Mouse (Mus musculus): ENCODE measurements around the gene Prss42. TPM values are rescaled to one million over a fixed set of nuclear protein-coding genes. Genes with fewer than 3 reads are reported as not detected.

Gene Prss42
- polyA plus RNA-seq, 1 experiment from 2014 or later: not detected

- ATAC-seq: no peak
- Histone ChIP-seq H3K9ac (no peak overlapping the region), H3K27me3 (replicated peaks) (no peaks in the 10 kb centered on the region), H3K4me3 (replicated peaks) (no peak overlapping the region), H3K36me3 (no peaks in the 10 kb centered on the region), H3K4me1 (replicated peaks) (peaks cover 7% of the 10 kb centered on the region), H3K4me2 (replicated peaks) (no peak overlapping the region), H3K9me3 (no peaks in the 10 kb centered on the region), H3K27ac (no peak overlapping the region)
- 90% methylated on average over 10 of the region's 10 CpGs for WGBS
Measured at GRCm38 (mm10) chr9:110772336-110772735, 25.6 kb upstream of the Prss42 start.

GRCm38 (mm10) chr9:110774403-110775268, 23.3 kb upstream of the Prss42 start:
- no peak overlapping the region for H3K4me3 ChIP-seq (replicated peaks)
- H3K4me2 ChIP-seq (replicated peaks): peak overlapping the region; percentile 15; the same call in 1 of the 2 replicates
- no peak overlapping the region for H3K9ac ChIP-seq
- ATAC-seq: peak; percentile 19; the same call in 1 of the 2 replicates
- H3K9me3 ChIP-seq: no peaks in the 10 kb centered on the region
- peaks cover 7% of the 10 kb centered on the region for H3K4me1 ChIP-seq (replicated peaks)
- no peaks in the 10 kb centered on the region for H3K36me3 ChIP-seq
- H3K27me3 ChIP-seq (replicated peaks): no peaks in the 10 kb centered on the region
- peak overlapping the region; percentile 14 for H3K27ac ChIP-seq
- WGBS: 66% methylated on average over 15 of the region's 15 CpGs

GRCm38 (mm10) chr9:110775269-110776022, 22.5 kb upstream of the Prss42 start:
- 0 out of 2 replicates have a peak, but pooled peaks cover under 1% of the 10 kb centered on the region for H3K27me3 ChIP-seq (replicated peaks)
- WGBS: 69% methylated on average over 10 of the region's 10 CpGs
- peak; percentile 35 for ATAC-seq
- H3K27ac ChIP-seq: peak overlapping the region; percentile 14
- H3K36me3 ChIP-seq: no peaks in the 10 kb centered on the region
- H3K4me2 ChIP-seq (replicated peaks): peak overlapping the region; percentile 15; the same call in 1 of the 2 replicates
- H3K4me3 ChIP-seq (replicated peaks): no peak overlapping the region
- H3K9ac ChIP-seq: no peak overlapping the region
- peaks cover 9% of the 10 kb centered on the region for H3K4me1 ChIP-seq (replicated peaks)
- H3K9me3 ChIP-seq: no peaks in the 10 kb centered on the region

- H3K4me2 ChIP-seq (replicated peaks): no peak overlapping the region
- ATAC-seq: no peak
- no peak overlapping the region for H3K9ac ChIP-seq
- no peak overlapping the region for H3K27ac ChIP-seq
- H3K4me3 ChIP-seq (replicated peaks): no peak overlapping the region
- H3K36me3 ChIP-seq: no peaks in the 10 kb centered on the region
- no peaks in the 10 kb centered on the region for H3K9me3 ChIP-seq
- 0 out of 2 replicates have a peak, but pooled peaks cover 4% of the 10 kb centered on the region for H3K27me3 ChIP-seq (replicated peaks)
- peaks cover 21% of the 10 kb centered on the region for H3K4me1 ChIP-seq (replicated peaks)
- WGBS: 74% methylated on average over 1 of the region's 1 CpGs
Measured at GRCm38 (mm10) chr9:110778100-110778499, 19.9 kb upstream of the Prss42 start.

GRCm38 (mm10) chr9:110778559-110778958, 19.4 kb upstream of the Prss42 start:
- WGBS: 73% methylated on average over 7 of the region's 7 CpGs
- Histone ChIP-seq H3K4me2 (replicated peaks) (no peak overlapping the region), H3K27ac (no peak overlapping the region), H3K27me3 (replicated peaks) (0 out of 2 replicates have a peak, but pooled peaks cover 4% of the 10 kb centered on the region), H3K36me3 (no peaks in the 10 kb centered on the region), H3K9ac (no peak overlapping the region), H3K9me3 (no peaks in the 10 kb centered on the region), H3K4me1 (replicated peaks) (peaks cover 21% of the 10 kb centered on the region), H3K4me3 (replicated peaks) (no peak overlapping the region)
- no peak for ATAC-seq

- Histone ChIP-seq H3K4me2 (replicated peaks) (no peak overlapping the region), H3K27ac (no peak overlapping the region), H3K4me1 (replicated peaks) (peaks cover 21% of the 10 kb centered on the region), H3K4me3 (replicated peaks) (no peak overlapping the region), H3K27me3 (replicated peaks) (0 out of 2 replicates have a peak, but pooled peaks cover 4% of the 10 kb centered on the region), H3K36me3 (no peaks in the 10 kb centered on the region), H3K9me3 (no peaks in the 10 kb centered on the region), H3K9ac (no peak overlapping the region)
- 65% methylated on average over 5 of the region's 5 CpGs for WGBS
- ATAC-seq: no peak
Measured at GRCm38 (mm10) chr9:110779242-110779913, 18.6 kb upstream of the Prss42 start.

- H3K36me3 ChIP-seq: no peaks in the 10 kb centered on the region
- H3K9ac ChIP-seq: peak overlapping the region; percentile 66
- H3K4me3 ChIP-seq (replicated peaks): peak overlapping the region; percentile 48
- peak overlapping the region; percentile 95 for H3K4me2 ChIP-seq (replicated peaks)
- H3K9me3 ChIP-seq: no peaks in the 10 kb centered on the region
- peak; percentile 97 for ATAC-seq
- 0 out of 2 replicates have a peak, but pooled peaks cover 4% of the 10 kb centered on the region for H3K27me3 ChIP-seq (replicated peaks)
- H3K27ac ChIP-seq: peak overlapping the region; percentile 81
- peaks cover 14% of the 10 kb centered on the region for H3K4me1 ChIP-seq (replicated peaks)
- under 1% methylated on average over 43 of the region's 43 CpGs for WGBS
Measured at GRCm38 (mm10) chr9:110781256-110781721, 16.7 kb upstream of the Prss42 start.

- Histone ChIP-seq H3K4me1 (replicated peaks) (peaks cover 14% of the 10 kb centered on the region), H3K4me2 (replicated peaks) (peak overlapping the region; percentile 95), H3K9me3 (no peaks in the 10 kb centered on the region), H3K4me3 (replicated peaks) (peak overlapping the region; percentile 48), H3K27me3 (replicated peaks) (0 out of 2 replicates have a peak, but pooled peaks cover 4% of the 10 kb centered on the region), H3K36me3 (no peaks in the 10 kb centered on the region), H3K9ac (peak overlapping the region; percentile 66), H3K27ac (peak overlapping the region; percentile 81)
- 1% methylated on average over 23 of the region's 23 CpGs for WGBS
- peak; percentile 72 for ATAC-seq
Measured at GRCm38 (mm10) chr9:110781731-110782130, 16.2 kb upstream of the Prss42 start.

GRCm38 (mm10) chr9:110783611-110784010, 14.4 kb upstream of the Prss42 start:
- H3K4me2 ChIP-seq (replicated peaks): no peak overlapping the region
- 25% methylated on average over 1 of the region's 1 CpGs for WGBS
- H3K4me1 ChIP-seq (replicated peaks): peaks cover 14% of the 10 kb centered on the region
- ATAC-seq: no peak
- H3K4me3 ChIP-seq (replicated peaks): no peak overlapping the region
- no peak overlapping the region for H3K9ac ChIP-seq
- H3K27me3 ChIP-seq (replicated peaks): 0 out of 2 replicates have a peak, but pooled peaks cover 4% of the 10 kb centered on the region
- H3K36me3 ChIP-seq: no peaks in the 10 kb centered on the region
- H3K27ac ChIP-seq: no peak overlapping the region
- H3K9me3 ChIP-seq: no peaks in the 10 kb centered on the region

- Histone ChIP-seq H3K4me2 (replicated peaks) (no peak overlapping the region), H3K4me3 (replicated peaks) (no peak overlapping the region), H3K9ac (no peak overlapping the region), H3K36me3 (no peaks in the 10 kb centered on the region), H3K4me1 (replicated peaks) (no peaks in the 10 kb centered on the region), H3K27ac (no peak overlapping the region), H3K9me3 (no peaks in the 10 kb centered on the region), H3K27me3 (replicated peaks) (no peaks in the 10 kb centered on the region)
- ATAC-seq: no peak
- 92% methylated on average over 3 of the region's 3 CpGs for WGBS
Measured at GRCm38 (mm10) chr9:110788169-110788568, 9.8 kb upstream of the Prss42 start.

GRCm38 (mm10) chr9:110790462-110790861, 7.5 kb upstream of the Prss42 start:
- no peaks in the 10 kb centered on the region for H3K36me3 ChIP-seq
- H3K27ac ChIP-seq: no peak overlapping the region
- H3K27me3 ChIP-seq (replicated peaks): no peaks in the 10 kb centered on the region
- H3K4me2 ChIP-seq (replicated peaks): no peak overlapping the region
- H3K9me3 ChIP-seq: no peaks in the 10 kb centered on the region
- 66% methylated on average over 4 of the region's 4 CpGs for WGBS
- no peak overlapping the region for H3K4me3 ChIP-seq (replicated peaks)
- no peak overlapping the region for H3K9ac ChIP-seq
- no peaks in the 10 kb centered on the region for H3K4me1 ChIP-seq (replicated peaks)
- ATAC-seq: no peak

GRCm38 (mm10) chr9:110797013-110797412, 953 bp upstream of the Prss42 start:
- WGBS: 83% methylated on average over 10 of the region's 10 CpGs
- no peak for ATAC-seq

More at GRCm38 (mm10) chr9:110797013-110797412, 953 bp upstream of the Prss42 start:
- Histone ChIP-seq H3K4me2 (replicated peaks) (no peak overlapping the region), H3K4me3 (replicated peaks) (no peak overlapping the region), H3K4me1 (replicated peaks) (no peaks in the 10 kb centered on the region), H3K27me3 (replicated peaks) (no peaks in the 10 kb centered on the region), H3K27ac (no peak overlapping the region), H3K36me3 (no peaks in the 10 kb centered on the region), H3K9me3 (no peaks in the 10 kb centered on the region), H3K9ac (no peak overlapping the region)
